Mouse (Mus musculus): ENCODE results near the gene Sco2.

Gene Sco2

GRCm38 (mm10) chr15:89373027-89373761 lies 452 bp downstream of the Sco2 start:
- DNase-seq (ENCODE audit: low spot score) = peak; percentile 88

GRCm38 (mm10) chr15:89372536-89372935 lies 1.1 kb downstream of the Sco2 start:
- DNase-seq (ENCODE audit: low spot score) = no peak

- no peak for DNase-seq (ENCODE audit: low spot score)
Observed at GRCm38 (mm10) chr15:89372068-89372467, 1.6 kb downstream of the Sco2 start.

GRCm38 (mm10) chr15:89365141-89365551 lies 8.5 kb downstream of the Sco2 start:
- no peak for DNase-seq (ENCODE audit: low spot score)

- no peak for DNase-seq (ENCODE audit: low spot score)
Observed at GRCm38 (mm10) chr15:89363051-89363450, 10.6 kb downstream of the Sco2 start.

GRCm38 (mm10) chr15:89358784-89359183 lies 14.9 kb downstream of the Sco2 start:
- no peak for DNase-seq (ENCODE audit: low spot score)

- peak; percentile 95 for DNase-seq (ENCODE audit: low spot score)
Observed at GRCm38 (mm10) chr15:89356372-89356771, 17.3 kb downstream of the Sco2 start.

GRCm38 (mm10) chr15:89355241-89356187 lies 18.1 kb downstream of the Sco2 start, which contains the start of the genes Lmf2 and Ncaph2:
Gene Lmf2 (minus strand): TSS chr15:89355659.
Gene Ncaph2 (plus strand): TSS chr15:89355719.
- DNase-seq (ENCODE audit: low spot score) = peak; percentile 97

- no peak for DNase-seq (ENCODE audit: low spot score)
Observed at GRCm38 (mm10) chr15:89354455-89354854, 19.2 kb downstream of the Sco2 start.

GRCm38 (mm10) chr15:89353837-89354236 lies 19.8 kb downstream of the Sco2 start:
- no peak for DNase-seq (ENCODE audit: low spot score)

GRCm38 (mm10) chr15:89352795-89353194 lies 20.9 kb downstream of the Sco2 start:
- no peak for DNase-seq (ENCODE audit: low spot score)

- DNase-seq (ENCODE audit: low spot score) = no peak
Observed at GRCm38 (mm10) chr15:89352054-89352453, 21.6 kb downstream of the Sco2 start.

GRCm38 (mm10) chr15:89351302-89351701 lies 22.3 kb downstream of the Sco2 start:
- DNase-seq (ENCODE audit: low spot score) = no peak

GRCm38 (mm10) chr15:89350447-89350846 lies 23.2 kb downstream of the Sco2 start:
- no peak for DNase-seq (ENCODE audit: low spot score)

- no peak for DNase-seq (ENCODE audit: low spot score)
Observed at GRCm38 (mm10) chr15:89343325-89343724, 30.3 kb downstream of the Sco2 start.

GRCm38 (mm10) chr15:89341678-89342077 lies 32.0 kb downstream of the Sco2 start:
- DNase-seq (ENCODE audit: low spot score) = no peak

GRCm38 (mm10) chr15:89340136-89340535 lies 33.5 kb downstream of the Sco2 start:
- DNase-seq (ENCODE audit: low spot score) = no peak

- no peak for DNase-seq (ENCODE audit: low spot score)
Observed at GRCm38 (mm10) chr15:89339696-89340095, 34.0 kb downstream of the Sco2 start.

GRCm38 (mm10) chr15:89336422-89336821 lies 37.2 kb downstream of the Sco2 start:
- DNase-seq (ENCODE audit: low spot score) = no peak

GRCm38 (mm10) chr15:89334774-89335537 lies 38.7 kb downstream of the Sco2 start:
- no peak for DNase-seq (ENCODE audit: low spot score)

- no peak for DNase-seq (ENCODE audit: low spot score)
Observed at GRCm38 (mm10) chr15:89334271-89334670, 39.4 kb downstream of the Sco2 start, which contains the start of gene Miox. Gene Miox (plus strand): TSS chr15:89334398.

- DNase-seq (ENCODE audit: low spot score) = no peak
Observed at GRCm38 (mm10) chr15:89326441-89326840, 47.2 kb downstream of the Sco2 start.

Measured in yolk sac, embryonic 10.5 days (tissue).